Mouse (Mus musculus) CH12.LX (cell line): ENCODE results near the gene Ogg1. TPM values are rescaled to one million over a fixed set of nuclear protein-coding genes. Genes with fewer than 3 reads are reported as not detected.

ENCODE experiments used
- DNase-seq: peaks from one replicate; pipeline ENCODE4 v3.0.0-alpha.2; 2013; ENCODE audit errors: extremely low read depth
- H3K27ac ChIP-seq: 2 replicates; pipeline ENCODE4 v1.5.1; 2012; ENCODE audit warnings: low read depth, mild to moderate bottlenecking, control low read depth, moderate library complexity; ENCODE audit not compliant: insufficient read depth
- H3K27me3 ChIP-seq: replicated peaks from 2 replicates; pipeline ENCODE3; 2012; ENCODE audit warnings: inconsistent platforms
- H3K36me3 ChIP-seq, 2 experiments: replicated peaks in 1 of 2; 2 replicates each; pipeline versions ENCODE3 to v1.6.1; 2012; ENCODE audit warnings: inconsistent platforms in 1 of 2, low read length in 1 of 2, mild to moderate bottlenecking in 1 of 2, mixed read lengths in 1 of 2, moderate library complexity in 1 of 2; ENCODE audit not compliant: control insufficient read depth in 1 of 2, insufficient read depth in 1 of 2
- H3K4me1 ChIP-seq, 2 experiments: 2 replicates each; pipeline ENCODE4 v1.6.1; 2012; ENCODE audit warnings: inconsistent platforms in 1 of 2, moderate library complexity in 1 of 2; ENCODE audit not compliant: insufficient read depth in 2 of 2, control insufficient read depth in 1 of 2
- H3K4me2 ChIP-seq: 2 replicates; pipeline ENCODE4 v1.6.1; 2012; ENCODE audit warnings: low read depth, mild to moderate bottlenecking, control low read depth; ENCODE audit not compliant: poor library complexity, insufficient read depth, severe bottlenecking
- H3K4me3 ChIP-seq, 3 experiments: fragments of 150-350 bp in 1 of 3; sonication (generic) in 1 of 3; replicated peaks in 1 of 3; 2 replicates each; pipeline versions ENCODE3 to v1.5.1; 2011 to 2012; ENCODE audit warnings: low read depth in 2 of 3, low read length in 2 of 3, mild to moderate bottlenecking in 2 of 3, moderate library complexity in 2 of 3, control low read depth in 1 of 3, improper control_type of control experiment in 1 of 3, inconsistent platforms in 1 of 3, mixed read lengths in 1 of 3; ENCODE audit not compliant: poor library complexity in 1 of 3
- H3K79me2 ChIP-seq: replicated peaks from 2 replicates; pipeline ENCODE4 v1.6.1; 2012; ENCODE audit warnings: mild to moderate bottlenecking, moderate library complexity; ENCODE audit not compliant: control insufficient read depth, poor library complexity, insufficient read depth, severe bottlenecking; ENCODE audit errors: extremely low read depth
- H3K9ac ChIP-seq: 2 replicates; pipeline ENCODE4 v1.6.1; 2012; ENCODE audit warnings: low read depth, mild to moderate bottlenecking, control low read depth, moderate library complexity; ENCODE audit not compliant: insufficient read depth
- H3K9me3 ChIP-seq: replicated peaks from 2 replicates; pipeline ENCODE3; 2012; ENCODE audit warnings: low read length, inconsistent platforms, mixed read lengths
- BHLHE40 ChIP-seq: IDR thresholded peaks from 2 replicates; pipeline ENCODE4 v1.6.1; 2011; ENCODE audit warnings: mild to moderate bottlenecking, low read depth, low read length, improper control_type of control experiment
- CHD1 ChIP-seq: IDR thresholded peaks from 2 replicates; pipeline ENCODE4 v1.6.1; 2012; ENCODE audit warnings: low read depth, low read length, improper control_type of control experiment, inconsistent platforms
- CHD2 ChIP-seq: IDR thresholded peaks from 2 replicates; pipeline ENCODE4 v1.6.1; 2011; ENCODE audit warnings: low read length, improper control_type of control experiment
- CTCF ChIP-seq, 2 experiments: IDR thresholded peaks in 1 of 2; conservative IDR thresholded peaks in 1 of 2; 2 replicates each; pipeline ENCODE4 v1.5.1; 2011 to 2012; ENCODE audit warnings: low read depth in 2 of 2, low read length in 2 of 2, improper control_type of control experiment in 1 of 2, inconsistent platforms in 1 of 2, mild to moderate bottlenecking in 1 of 2, moderate library complexity in 1 of 2
- EP300 ChIP-seq: IDR thresholded peaks from 2 replicates; pipeline ENCODE4 v1.6.1; 2011; ENCODE audit warnings: low read length, improper control_type of control experiment
- JUND ChIP-seq: conservative IDR thresholded peaks from 2 replicates; pipeline ENCODE4 v1.6.1; 2011; ENCODE audit warnings: low read depth, low read length, improper control_type of control experiment
- KAT2A ChIP-seq: IDR thresholded peaks from 2 replicates; pipeline ENCODE4 v1.6.1; 2012; ENCODE audit warnings: low read length, improper control_type of control experiment, inconsistent platforms; ENCODE audit not compliant: insufficient replicate concordance
- MAX ChIP-seq: IDR thresholded peaks from 2 replicates; pipeline ENCODE4 v1.6.1; 2011; ENCODE audit warnings: low read length, improper control_type of control experiment
- MAZ ChIP-seq: IDR thresholded peaks from 2 replicates; pipeline ENCODE4 v1.6.1; 2012; ENCODE audit warnings: low read depth, mild to moderate bottlenecking, inconsistent platforms, low read length, improper control_type of control experiment, moderate library complexity
- MEF2A ChIP-seq: IDR thresholded peaks from 2 replicates; pipeline ENCODE4 v1.6.1; 2014; ENCODE audit warnings: low read depth, mild to moderate bottlenecking, inconsistent platforms, low read length, improper control_type of control experiment, borderline replicate concordance
- MXI1 ChIP-seq: IDR thresholded peaks from 2 replicates; pipeline ENCODE4 v1.6.1; 2011; ENCODE audit warnings: mild to moderate bottlenecking, low read depth, low read length, improper control_type of control experiment
- MYC ChIP-seq: IDR thresholded peaks from 2 replicates; pipeline ENCODE4 v1.6.1; 2011; ENCODE audit warnings: low read depth, mild to moderate bottlenecking, improper control_type of control experiment, low read length
- NELFE ChIP-seq: IDR thresholded peaks from 2 replicates; pipeline ENCODE4 v1.6.1; 2011; ENCODE audit warnings: low read depth, low read length, improper control_type of control experiment
- NRF1 ChIP-seq: IDR thresholded peaks from 2 replicates; pipeline ENCODE4 v1.6.1; 2014; ENCODE audit warnings: low read depth, mild to moderate bottlenecking, inconsistent platforms, low read length, improper control_type of control experiment, moderate library complexity
- PAX5 ChIP-seq: IDR thresholded peaks from 2 replicates; pipeline ENCODE4 v1.6.1; 2012; ENCODE audit warnings: low read length, inconsistent platforms, mixed read lengths
- POLR2AphosphoS2 ChIP-seq: IDR thresholded peaks from 2 replicates; pipeline ENCODE4 v1.6.1; 2011; ENCODE audit warnings: low read depth, low read length, improper control_type of control experiment
- RAD21 ChIP-seq: IDR thresholded peaks from 2 replicates; pipeline ENCODE4 v1.6.1; 2011; ENCODE audit warnings: low read depth, mild to moderate bottlenecking, low read length, improper control_type of control experiment, moderate library complexity
- TBP ChIP-seq: conservative IDR thresholded peaks from 2 replicates; pipeline ENCODE4 v1.6.1; 2011; ENCODE audit warnings: low read depth, low read length, improper control_type of control experiment
- TCF12 ChIP-seq: IDR thresholded peaks from 2 replicates; pipeline ENCODE4 v1.6.1; 2014; ENCODE audit warnings: low read depth, mild to moderate bottlenecking, inconsistent platforms, low read length, improper control_type of control experiment
- ZC3H11A ChIP-seq: IDR thresholded peaks from 2 replicates; pipeline ENCODE4 v1.6.1; 2012; ENCODE audit warnings: low read depth, mild to moderate bottlenecking, inconsistent platforms, low read length, improper control_type of control experiment
- ZMIZ1 ChIP-seq: IDR thresholded peaks from 2 replicates; pipeline ENCODE4 v1.6.1; 2012; ENCODE audit warnings: low read depth, mild to moderate bottlenecking, inconsistent platforms, low read length, improper control_type of control experiment
- ZNF384 ChIP-seq: IDR thresholded peaks from 2 replicates; pipeline ENCODE4 v1.6.1; 2012; ENCODE audit warnings: low read depth, low read length, improper control_type of control experiment, inconsistent platforms
- dilution Hi-C: fragments of 300-500 bp; cut with MboI; formaldehyde crosslinking; loops from 2 replicates; pipeline ENCODE4 v1.14.3; 2020; ENCODE audit warnings: low sequenced_read_pairs; ENCODE audit not compliant: extremely low pct_unique_long_range_greater_than_20kb, extremely low pct_ligation_motif_present
- in situ Hi-C: fragments of 300-500 bp; cut with MboI; formaldehyde crosslinking; loops from 3 replicates; pipeline ENCODE4 v1.14.3; 2019; ENCODE audit warnings: low sequenced_read_pairs, low pct_ligation_motif_present, low pct_unique_long_range_greater_than_20kb, mixed read lengths
- polyA plus RNA-seq: library from polyadenylated mRNA; unstranded; fragments of >175 nt; gene quantifications from 2 replicates; pipeline ENCODE4 v1.2.1, GENCODE M21; 2012; ENCODE audit warnings: low read depth; ENCODE audit not compliant: insufficient read length
- total RNA-seq, 2 experiments: library from RNA; depleted of rRNA; stranded (reverse); fragments of 300-350 nt in 1 of 2; fragments of >200 nt in 1 of 2; gene quantifications; 2 replicates each; pipeline ENCODE4 v1.2.3; 2012 to 2014

The Ogg1 gene
- total and polyA plus RNA-seq, 3 experiments, result 13.8 to 20.1 (median 14.5) TPM

- Histone ChIP-seq H3K36me3 (peaks cover 27 to 47% of the 10 kb centered on the region in 2 experiments), H3K4me1 (peaks cover 0 to 8% of the 10 kb centered on the region in 2 experiments; a peak in 2 of 4 replicates), H3K9me3 (no peaks in the 10 kb centered on the region), H3K79me2 (no peaks in the 10 kb centered on the region), H3K4me2 (no peak within 1 kb of the TSS), H3K9ac (no peak within 1 kb of the TSS), H3K27me3 (no peaks in the 10 kb centered on the region), H3K27ac (no peak within 1 kb of the TSS), H3K4me3 (no peak within 1 kb of the TSS)
- DNase-seq, result peak; percentile 23
- in situ Hi-C loops (no loop called here), dilution Hi-C loops (no loop called here)
- no peak for TF ChIP-seq TBP
- no peak for TF ChIP-seq NRF1
- no peak for TF ChIP-seq CHD2
- TF ChIP-seq MAZ, result no peak
- TF ChIP-seq ZNF384, result no peak
- no peak for TF ChIP-seq ZMIZ1
- TF ChIP-seq MXI1, result no peak
- TF ChIP-seq KAT2A, result no peak
These were observed 44.5 kb upstream of the Ogg1 start, which contains the start of gene Cpne9 for GRCm38 (mm10) chr6:113282101-113282802. Gene Cpne9, plus strand, starts transcription at chr6:113282307.

- Histone ChIP-seq H3K79me2 (no peaks in the 10 kb centered on the region), H3K9me3 (no peaks in the 10 kb centered on the region), H3K27ac (no peak overlapping the region), H3K36me3 (peaks cover 22 to 40% of the 10 kb centered on the region in 2 experiments)
- TF ChIP-seq PAX5, result no peak
- no peak for TF ChIP-seq POLR2AphosphoS2
- no peak for TF ChIP-seq CHD1
- TF ChIP-seq TCF12, result no peak
- no peak for TF ChIP-seq MEF2A
- TF ChIP-seq BHLHE40, result no peak
- TF ChIP-seq MAX, result no peak
- TF ChIP-seq JUND, result no peak
- TF ChIP-seq MYC, result no peak
- no peak for TF ChIP-seq NELFE
- no peak for TF ChIP-seq MAZ
- TF ChIP-seq CHD2, result no peak
- TF ChIP-seq ZC3H11A, result no peak
- no peak for TF ChIP-seq EP300
- TF ChIP-seq MXI1, result no peak
- TF ChIP-seq CTCF (conservative IDR thresholded peaks at IDR 0.05 in 1 of 2, IDR thresholded peaks at IDR 0.05 in 1 of 2; ENCODE audit: low read depth in 2 of 2, low read length in 2 of 2), result no peak
- no peak for TF ChIP-seq RAD21
- TF ChIP-seq, all 38 proteins: peak for 0
- Histone ChIP-seq H3K4me2 (no peak overlapping the region), H3K4me1 (peaks cover 0 to 8% of the 10 kb centered on the region in 2 experiments; a peak in 2 of 4 replicates), H3K9ac (no peak overlapping the region), H3K27me3 (no peaks in the 10 kb centered on the region), H3K4me3 (no peak overlapping the region)
- in situ Hi-C loops, result no loop called here
- dilution Hi-C loops, result no loop called here
- DNase-seq, result no peak
These were observed 43.8 kb upstream of the Ogg1 start for GRCm38 (mm10) chr6:113282969-113283368.
